Mouse (Mus musculus): Measurements from ENCODE around the gene Gstp2.

- TF ChIP-seq GATA1 (IDR thresholded peaks at IDR 0.05; ENCODE audit: low read length): no peak
- TF ChIP-seq TAL1 (IDR thresholded peaks at IDR 0.05; ENCODE audit: low read length): no peak
Measured at GRCm38 (mm10) chr19:4014802-4015201, 31.0 kb downstream of the Gstp2 start.
